Mouse (Mus musculus) right cerebral cortex, postnatal 25 days (tissue): ENCODE measurements around the gene Srsf4.

Experiments used
- DNase-seq: peaks from one replicate; pipeline ENCODE4 v3.0.0; 2022

Gene Srsf4

DNA sequence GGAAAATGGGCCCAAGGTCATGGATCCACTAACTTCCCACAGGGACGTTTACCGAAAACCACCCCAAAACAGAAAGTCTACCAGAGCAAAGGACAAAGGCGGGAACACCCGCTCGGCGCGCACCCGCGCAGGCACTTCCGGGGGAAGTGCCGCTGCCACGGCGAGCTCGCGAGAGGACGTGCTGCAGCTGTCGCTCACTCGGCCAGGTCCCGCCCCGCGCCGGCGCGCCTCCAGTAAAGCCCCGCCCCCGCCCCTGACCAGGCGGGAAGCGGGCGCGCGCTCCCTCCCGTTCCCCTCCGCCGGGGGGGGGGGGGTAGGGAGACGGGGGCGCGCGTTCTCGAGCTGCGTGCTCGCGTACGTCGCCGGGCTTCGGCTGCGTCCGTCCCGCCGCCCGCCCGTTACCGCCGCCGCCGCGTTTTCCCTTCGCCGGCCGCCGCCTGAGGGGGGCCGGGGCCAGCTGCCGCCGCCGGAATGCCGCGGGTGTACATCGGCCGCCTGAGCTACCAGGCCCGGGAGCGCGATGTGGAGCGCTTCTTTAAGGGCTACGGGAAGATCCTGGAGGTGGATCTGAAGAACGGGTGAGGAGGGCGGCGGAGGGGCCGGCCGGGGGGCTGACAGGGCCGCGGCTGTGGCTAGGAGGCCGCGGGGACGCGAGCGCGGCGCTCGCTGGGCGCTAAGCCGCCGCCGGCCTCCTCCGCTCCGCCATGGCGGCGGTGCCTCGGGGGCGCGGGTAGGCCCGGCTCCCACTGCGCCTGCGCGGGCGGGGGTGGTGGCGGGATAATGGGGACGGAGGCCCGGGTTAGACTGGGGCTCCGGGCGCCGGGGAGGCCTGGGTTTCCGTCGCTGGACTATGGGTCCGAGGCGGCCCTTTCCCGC lies at the start of gene Srsf4:
TSS of gene Srsf4 (plus strand) at position 325 of the 876 bp plus-strand sequence.
- DNase-seq = peak; percentile 92

DNA sequence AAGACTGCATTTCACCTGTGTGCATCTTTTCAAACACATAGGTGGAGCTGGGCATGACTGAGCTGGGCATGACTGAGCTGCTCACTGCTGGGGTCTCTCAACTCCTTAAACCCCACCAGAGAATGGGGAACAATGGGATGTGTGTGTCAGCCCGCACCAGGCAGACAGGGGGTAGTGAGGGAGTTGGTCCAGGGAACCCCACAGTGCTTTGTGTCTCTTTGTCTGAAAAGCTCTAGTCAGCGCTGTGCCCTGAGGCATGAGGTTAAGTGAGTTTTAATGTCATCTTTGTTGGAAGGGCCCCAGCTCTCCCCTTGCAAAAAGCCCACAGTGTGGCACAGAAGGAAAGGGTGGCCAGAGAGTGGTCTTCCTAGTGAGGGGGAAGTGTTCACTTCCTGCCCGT lies 48.5 kb upstream of the Srsf4 start:
- no peak for DNase-seq

DNA sequence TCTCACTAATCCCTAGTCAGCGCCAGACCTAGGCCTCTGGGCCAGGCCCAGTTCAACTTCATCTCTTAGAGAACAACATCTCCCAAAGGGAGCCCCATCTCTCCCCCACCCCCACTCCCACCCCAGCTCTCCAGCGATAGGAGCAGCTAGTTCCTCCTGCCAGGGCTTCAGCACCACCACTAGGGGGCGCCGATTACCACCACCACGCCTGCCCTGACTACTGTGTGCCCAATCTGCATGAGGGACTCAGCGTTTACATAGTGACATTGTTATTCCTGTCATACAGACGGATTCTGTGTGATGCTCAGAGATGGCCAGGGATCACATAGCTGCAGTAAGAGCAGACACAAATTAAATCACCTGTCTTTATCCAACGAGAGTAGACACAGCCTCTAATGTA lies 47.6 kb upstream of the Srsf4 start:
- no peak for DNase-seq

DNA sequence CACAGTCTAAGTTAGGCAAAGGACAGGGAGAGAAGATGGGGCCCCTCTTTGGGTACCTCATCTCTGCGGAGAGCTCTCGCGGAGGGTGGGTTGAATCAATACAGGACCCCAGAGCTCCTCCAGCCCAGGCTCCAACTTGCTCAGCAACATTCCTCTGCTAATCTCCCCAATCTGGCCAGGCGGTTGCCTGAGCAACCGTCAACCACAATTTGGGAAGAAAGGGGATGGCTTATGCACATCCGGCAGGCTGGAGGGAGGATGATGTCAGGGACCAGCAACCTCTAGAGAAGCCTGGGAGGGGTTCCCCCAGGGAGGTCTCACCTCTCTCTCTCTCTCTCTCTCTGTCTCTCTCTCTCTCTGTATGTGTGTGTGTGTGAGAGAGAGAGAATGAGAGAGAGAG lies 46.5 kb upstream of the Srsf4 start:
- no peak for DNase-seq

DNA sequence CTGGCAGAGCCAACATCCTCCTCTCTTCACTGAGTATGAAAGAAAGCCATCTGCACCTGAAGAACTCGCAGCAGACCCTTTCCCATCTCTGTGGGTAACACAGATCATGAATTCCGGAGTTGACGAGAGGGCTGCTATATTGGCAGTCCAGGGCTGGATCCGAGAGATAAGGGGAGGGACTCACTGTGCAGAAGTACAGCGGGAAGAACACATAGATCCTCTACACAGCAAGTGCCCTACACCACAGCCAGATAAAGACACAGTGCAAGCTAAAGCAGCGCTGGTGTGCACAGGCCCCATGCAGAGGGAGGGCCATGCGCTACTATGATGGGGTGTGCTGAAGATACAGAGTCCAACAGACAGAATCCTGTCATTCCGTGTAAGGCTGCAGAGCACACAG lies 44.3 kb upstream of the Srsf4 start:
- DNase-seq = no peak

DNA sequence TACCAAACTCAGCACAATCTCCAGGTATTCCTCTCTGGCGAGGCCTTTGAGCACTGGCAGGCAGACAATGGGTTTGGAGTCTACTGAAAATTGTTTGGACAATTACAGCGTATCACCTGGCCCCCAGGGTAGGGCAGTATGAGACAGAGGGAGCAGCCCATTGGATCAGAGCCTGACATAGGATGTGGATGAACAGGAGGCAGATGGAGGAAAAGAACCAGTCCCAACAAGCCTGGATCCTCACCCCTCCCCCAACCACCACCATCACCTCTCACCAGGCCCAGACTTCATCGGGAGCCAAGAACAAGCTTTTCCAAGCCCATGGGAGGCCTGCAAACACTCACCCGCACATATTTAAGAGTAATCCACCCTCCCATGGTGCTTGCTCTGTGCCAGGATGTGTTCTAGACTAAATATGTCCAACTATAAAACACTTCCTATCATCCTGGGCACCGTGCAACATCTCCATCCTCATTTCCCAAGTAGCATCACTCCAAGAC lies 41.8 kb upstream of the Srsf4 start:
- DNase-seq = no peak

DNA sequence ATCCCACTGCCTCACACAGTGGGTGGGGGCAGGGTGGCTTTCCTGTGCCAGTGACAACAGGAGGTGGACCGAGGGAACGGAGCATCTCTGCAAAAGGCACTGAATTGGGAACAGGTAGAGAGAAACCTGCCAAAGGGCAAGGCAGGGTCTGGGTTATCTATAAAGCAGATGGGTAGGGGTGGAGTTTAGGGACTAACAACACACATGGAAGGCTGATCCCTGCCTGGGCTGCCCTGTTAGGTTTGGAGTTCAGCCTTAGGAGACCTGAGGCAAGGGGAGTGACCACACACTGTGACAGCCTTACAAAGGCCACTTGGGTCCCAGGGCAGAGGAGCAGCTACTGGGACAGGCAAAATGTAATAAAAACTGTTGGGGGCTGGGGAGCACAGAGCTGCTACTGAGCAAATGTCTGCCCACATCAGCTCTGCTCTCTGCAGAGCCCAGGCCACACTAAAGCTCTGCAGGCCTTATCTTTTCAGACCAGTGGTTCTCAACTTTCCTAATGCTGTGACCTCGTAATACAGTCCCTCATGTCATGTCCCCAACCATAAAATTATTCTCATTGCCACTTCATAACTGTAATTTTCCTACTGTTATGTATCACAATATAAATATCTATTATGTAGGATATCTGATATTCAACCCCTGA lies 40.5 kb upstream of the Srsf4 start:
- DNase-seq = no peak

DNA sequence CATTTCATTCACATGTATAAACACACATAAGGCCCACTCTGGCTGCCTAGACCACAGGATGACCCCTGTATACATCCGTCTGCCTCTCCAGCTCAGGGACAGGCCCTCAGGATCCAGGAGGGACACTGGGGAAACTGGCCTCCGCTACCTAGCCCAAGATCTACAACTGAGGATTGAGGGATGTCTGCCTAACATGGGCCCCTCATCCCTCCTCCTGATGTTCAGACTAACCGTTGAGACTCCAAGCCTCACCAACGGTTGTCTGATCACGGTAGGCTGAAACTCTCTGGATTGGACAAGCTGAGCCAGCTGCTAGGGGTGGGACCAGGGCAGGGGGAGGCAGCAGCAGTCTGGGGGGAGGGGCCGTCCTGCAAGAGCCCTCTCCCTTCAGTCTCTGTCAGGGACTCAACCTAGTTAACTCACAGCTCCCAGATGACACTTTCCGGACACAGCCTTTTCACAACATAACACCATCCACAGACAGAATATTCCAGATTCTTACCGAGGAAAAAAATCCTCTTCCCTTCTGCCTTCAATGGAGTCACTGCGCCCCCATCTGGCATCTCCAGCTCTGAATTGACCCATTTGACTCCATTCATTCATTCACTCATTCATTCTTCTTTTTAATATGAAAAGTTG lies 39.3 kb upstream of the Srsf4 start:
- no peak for DNase-seq

DNA sequence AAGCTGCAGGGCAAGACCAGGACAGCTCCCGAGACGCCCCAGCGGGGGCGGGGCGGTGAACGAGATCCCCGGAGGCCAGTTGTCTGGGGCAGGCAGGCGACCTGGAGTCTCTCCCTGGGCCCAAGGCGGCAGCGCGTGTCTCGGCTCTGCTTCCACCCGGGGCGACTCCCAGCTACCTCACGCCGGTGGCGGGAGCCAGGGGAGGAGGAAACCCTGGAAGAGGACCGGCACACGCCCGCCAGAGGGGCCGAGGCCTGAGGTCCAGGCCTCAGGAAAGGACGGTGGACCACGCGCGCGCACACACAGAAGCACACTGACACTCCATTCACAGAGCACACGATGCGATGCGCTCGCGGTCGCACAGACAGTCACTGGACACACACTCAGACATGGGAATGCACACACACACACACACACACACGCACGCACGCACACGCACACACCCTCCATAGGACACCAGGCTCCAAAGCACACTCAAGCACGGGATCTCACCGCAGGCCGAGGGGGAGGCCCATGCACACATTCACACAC lies 37.0 kb upstream of the Srsf4 start:
- DNase-seq = no peak

DNA sequence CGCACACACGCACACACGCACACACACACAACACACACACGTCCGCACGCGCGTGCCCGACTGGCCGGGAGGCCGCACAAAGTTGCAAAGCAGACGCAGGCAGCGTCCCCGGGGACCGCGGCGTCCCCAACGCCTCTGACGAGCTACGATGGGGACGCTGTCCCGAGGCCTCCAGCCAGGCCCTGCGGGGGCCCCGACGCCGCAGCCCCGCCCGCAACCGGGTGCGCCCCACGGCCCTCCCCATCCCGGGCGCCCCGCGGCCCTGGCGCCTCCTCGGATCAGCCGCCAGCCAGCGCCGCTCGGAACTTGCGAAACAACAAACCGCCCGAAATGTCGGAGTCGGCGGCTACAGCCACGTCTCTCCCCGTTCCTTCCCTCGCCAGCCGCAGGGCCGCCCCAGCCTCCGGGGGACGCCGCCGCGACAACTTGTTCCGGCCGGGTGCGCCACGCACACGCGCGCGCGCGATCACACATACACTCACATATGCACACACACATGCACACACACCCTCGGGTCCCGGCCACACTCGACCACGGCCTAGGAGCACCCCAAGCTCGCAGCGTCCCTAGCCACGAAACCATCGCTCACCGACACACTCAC lies 36.4 kb upstream of the Srsf4 start:
- DNase-seq = peak; percentile 49

DNA sequence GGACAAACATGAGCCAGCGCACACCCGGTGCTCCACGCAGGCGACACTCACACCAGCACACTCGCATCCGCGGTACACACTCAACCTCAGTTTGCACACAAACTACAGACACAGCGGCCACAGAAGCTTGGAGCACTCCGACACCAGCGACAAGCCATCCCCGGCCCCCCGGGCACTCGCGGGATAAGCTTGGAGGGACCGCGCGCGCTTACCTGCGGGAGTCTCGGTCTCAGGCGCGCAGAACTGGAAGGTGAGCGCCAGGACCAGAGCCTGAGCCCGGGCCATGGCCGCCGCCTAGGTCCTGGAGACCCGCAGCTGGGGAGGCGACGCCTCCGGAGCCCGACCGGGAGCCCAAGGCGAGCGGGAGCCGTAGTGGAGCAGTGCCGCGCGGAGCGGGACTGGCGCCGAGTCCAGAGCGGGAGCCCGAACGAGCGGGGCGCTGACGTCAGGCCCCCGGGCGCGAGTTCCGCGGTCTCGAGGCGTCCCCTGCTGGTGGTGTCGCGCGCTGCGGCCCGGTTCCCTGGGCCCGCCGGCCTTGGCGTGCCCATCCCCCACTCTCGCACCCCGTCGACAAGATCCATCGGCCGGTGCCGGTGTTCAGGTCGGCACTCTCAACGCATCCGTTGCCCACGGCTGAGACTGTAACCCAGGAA lies 35.4 kb upstream of the Srsf4 start, which contains the start of gene Ptpru:
TSS of gene Ptpru (minus strand) at position 417 of the 653 bp plus-strand sequence.
- DNase-seq = peak; percentile 90

DNA sequence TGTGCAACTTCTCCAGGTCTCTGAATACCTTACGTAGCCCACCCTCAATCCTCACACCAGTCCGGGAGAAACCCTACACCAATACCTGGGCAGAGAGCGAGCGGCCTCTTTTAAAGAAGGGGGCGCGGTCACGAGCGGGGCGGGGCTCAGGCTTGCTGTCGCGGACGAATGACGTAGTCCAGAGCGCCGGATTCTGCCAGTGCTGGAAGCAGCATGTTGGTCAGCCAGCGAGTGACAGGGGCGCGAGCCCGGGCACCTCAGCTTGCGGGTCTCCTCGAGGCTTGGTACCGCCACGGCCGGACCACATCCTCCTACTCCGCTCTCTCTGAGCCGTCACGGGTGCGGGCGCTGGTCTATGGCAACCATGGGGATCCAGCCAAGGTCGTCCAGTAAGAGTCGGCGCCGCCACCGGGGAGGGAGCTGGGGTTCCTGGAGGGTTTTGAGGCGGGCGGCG lies 30.1 kb upstream of the Srsf4 start, which contains the start of gene Mecr:
TSS of gene Mecr (plus strand) at position 181 of the 454 bp plus-strand sequence.
- DNase-seq = peak; percentile 91

DNA sequence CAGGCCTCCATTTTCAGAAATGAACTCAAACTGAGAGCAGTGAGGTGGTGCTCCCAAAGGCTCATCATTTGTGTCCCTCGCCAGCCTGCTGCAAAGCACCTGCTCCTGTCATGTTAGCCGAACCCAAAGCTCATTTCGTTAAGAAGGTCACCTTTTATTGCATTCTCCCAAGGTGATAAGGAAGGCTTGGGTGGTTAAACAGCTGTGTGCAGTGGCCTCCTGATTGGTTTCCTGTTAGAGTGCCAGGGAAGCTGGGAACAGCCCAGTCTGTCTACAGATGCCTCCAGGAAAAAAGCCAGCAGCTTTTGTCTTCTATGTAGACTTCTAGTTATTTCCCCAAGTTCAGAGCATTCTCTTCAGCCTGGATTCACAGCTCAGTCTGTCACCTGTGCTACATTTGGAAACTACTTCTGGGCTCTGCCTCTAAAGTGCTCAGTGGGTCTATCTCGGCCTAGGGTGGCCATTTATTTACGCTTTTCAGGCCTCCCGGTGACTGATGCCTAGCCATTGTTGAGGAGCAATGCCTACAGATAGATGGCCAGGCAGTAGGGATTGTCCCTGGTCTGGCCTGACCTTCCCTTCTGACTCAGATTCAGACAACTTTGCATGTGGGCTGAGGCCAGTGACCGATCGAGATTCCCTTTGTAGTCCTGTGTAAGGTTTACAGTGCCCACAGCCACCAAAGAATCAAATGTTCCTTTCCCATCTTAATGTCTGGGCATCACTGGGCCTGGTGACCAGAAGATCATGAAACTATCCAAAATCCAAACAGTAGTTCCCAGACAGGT lies 27.2 kb upstream of the Srsf4 start:
- DNase-seq = no peak

DNA sequence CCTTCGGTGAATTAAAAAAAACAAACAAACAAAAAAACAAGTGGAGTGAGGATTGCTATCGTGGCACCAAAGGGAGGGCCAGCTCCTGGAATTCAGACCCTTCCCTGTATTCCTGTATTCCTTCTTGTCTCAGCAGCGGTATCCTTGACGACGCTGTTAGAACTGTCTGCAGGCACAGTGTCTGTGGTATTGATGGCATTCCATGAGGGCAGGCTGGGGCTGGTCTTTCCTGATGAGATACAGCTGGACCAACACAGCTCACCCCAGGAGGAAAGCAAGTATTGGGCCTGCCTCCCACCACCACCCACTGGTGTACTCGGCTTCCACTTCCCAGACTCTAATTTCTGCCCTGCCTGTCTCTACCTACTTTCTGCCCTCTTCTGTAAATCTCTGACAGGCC lies 25.3 kb upstream of the Srsf4 start:
- DNase-seq = no peak

DNA sequence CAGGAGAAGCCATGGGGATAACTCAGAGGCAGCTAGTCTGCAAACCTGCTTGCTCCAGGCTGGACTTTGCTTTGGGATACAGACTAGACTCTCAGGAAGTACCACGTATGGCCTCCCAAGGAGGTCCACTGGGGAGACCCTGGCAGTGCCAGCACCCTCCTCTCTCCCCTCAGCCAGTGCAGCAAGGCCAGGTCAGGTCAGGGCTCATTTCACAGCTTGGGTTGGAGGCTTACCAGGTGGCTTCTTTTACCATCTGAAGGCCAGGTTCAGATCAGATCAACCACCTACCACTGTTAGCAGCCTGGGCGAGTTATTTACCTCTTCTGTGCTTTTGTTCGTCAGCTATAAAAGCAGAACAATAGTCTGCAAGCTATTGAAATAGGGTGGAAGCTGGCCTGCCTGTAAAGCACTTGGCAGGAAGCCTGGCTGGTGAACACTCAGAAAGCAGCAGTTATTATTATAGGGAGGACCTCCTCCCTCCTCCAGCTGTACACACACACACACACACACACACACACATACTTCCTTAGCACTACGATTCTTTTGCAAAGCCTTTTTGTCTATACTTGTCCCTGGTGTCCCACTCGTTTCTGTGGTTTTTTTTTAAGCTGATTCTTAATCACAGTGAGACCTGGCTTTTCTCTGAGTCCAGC lies 23.3 kb upstream of the Srsf4 start:
- DNase-seq = peak; percentile 31

DNA sequence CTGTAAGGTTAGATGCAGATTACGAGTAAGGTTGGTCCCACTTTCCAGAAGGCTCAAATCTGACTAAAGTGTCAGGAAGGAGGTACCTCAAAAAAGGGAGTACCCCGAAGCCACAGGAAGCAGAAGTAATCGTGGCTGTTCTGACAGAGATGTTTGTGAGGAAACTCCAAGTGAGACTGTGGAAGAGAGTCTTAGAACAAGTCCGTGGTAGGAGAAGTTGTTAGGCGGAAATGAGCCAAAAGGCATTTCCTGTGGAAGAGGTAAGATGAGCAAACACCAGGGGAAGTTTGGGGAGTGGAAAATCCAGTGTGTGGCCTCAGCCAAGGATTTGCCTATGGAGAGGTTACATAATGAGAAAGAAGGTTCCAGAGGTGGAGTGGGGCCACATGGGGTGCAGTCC lies 18.5 kb upstream of the Srsf4 start:
- DNase-seq = no peak

DNA sequence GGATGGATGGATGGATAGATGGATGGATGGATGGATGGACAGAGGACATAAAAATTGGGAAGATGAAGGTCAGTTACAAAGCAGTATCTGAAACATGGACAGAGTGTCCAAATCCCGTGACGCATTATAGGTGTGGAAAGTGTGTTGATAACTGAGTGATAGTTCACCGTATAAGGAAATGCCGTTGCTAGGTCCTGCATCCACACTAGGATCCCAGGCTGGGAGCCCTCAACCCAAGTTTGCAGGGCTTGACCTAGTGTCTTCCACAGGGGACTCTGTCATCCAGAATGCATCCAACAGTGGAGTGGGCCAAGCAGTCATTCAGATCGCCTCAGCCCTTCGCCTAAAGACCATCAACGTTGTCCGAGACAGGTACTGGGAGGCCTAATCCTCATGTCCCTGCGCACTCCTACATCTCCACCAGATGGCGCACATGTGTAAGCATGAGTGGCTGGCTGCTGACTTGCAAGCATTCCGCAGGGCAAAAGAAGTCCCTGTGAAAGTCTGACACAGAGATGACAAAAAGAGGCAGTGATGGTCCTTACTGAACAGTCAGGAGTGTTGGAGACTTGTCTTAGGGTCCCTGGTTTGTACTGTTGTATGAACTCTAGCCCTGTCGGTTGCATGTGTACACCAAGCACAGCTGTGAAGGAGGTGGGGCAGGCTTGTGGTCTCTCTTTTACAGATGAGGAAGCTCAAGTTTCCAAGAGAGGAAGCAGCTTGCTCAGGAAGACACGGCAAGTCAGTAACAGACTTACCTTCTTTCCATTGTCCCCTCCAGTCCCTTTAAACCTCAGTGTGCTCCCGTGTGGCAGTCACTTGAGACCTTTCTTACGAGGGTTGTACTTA lies 12.7 kb upstream of the Srsf4 start:
- DNase-seq = peak; percentile 67

DNA sequence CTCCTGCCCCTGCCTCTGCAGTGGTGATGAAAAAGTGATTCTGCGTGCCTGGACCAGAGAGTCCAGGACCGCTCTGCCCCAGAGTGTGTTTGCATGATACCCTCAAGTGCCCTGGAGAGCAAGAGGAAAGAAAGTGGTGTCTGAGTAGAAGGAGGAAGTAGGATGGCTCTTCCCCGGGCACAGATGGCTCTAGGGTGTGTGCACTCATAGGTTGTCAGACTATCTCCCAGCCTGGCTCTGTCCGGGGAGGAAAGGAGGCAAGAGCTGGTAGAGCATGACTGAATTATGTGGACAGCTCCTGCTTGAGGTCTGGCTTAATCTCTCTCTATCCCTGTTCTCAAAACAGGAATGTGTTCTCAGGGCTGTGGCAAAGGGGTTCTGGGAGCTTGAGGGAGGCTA lies 12.1 kb upstream of the Srsf4 start:
- no peak for DNase-seq

DNA sequence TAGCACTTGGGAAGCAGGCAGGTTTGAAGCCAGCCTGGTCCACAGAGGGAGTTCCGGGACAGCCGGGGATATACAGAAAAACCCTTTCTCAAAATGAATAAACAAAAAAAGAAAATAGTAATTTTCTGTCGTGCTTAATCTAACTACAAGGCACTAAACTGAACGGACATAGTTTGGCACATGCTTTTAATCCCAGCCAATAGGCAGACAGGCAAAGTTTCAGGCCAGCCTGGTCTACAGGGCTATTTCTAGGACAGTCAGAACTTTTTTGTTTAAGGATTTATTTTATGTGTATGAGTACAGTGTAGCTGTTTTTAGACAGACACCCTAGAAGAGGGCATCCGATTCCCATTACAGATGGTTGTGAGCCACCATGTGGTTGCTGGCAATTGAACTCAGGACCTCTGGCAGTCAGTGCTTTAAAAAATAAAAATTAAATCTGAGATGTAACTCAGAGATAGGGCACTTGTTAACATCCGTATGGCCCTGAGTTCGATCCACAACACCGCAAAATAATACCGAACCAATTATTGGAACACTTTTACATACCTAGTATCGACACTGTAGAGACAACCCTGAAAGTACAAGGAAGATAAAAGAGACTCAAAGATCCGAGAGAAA lies 635 bp upstream of the Srsf4 start:
- no peak for DNase-seq
